ENCODE assay signal across 21 mouse cellular contexts in genomic region chr9:101300441-101300935, GRCm38 (mm10).
"Had no signal": no experiment of that assay in that cellular context is flagged by ENCODE, and none has a peak within 500 bp of the region (broad histone marks: within the 10 kb centered on the region; RNA-seq: fewer than 3 reads in every experiment).

No protein-coding gene starts in this region.

- H3K27ac ChIP-seq: intestine, embryonic 15.5 days; kidney, postnatal 0 days; limb, embryonic 12.5 days; limb, embryonic 15.5 days; liver, embryonic 14.5 days; macrophage; midbrain, embryonic 12.5 days; midbrain, embryonic 15.5 days; neural tube, embryonic 12.5 days; neural tube, embryonic 15.5 days; stomach, postnatal 0 days had no signal

- DNase-seq: left cerebral cortex, postnatal 4 days; liver, postnatal 0 days; lung, embryonic 14.5 days; right cerebral cortex, adult 18-20 months; right cerebral cortex, postnatal 14 days; right cerebral cortex, postnatal 4 days; thymus, adult 2 months; thymus, postnatal 14 days had no signal

- H3K4me1 ChIP-seq: intestine, embryonic 15.5 days; limb, embryonic 12.5 days; limb, embryonic 15.5 days; midbrain, embryonic 12.5 days; midbrain, embryonic 15.5 days; neural tube, embryonic 12.5 days; neural tube, embryonic 15.5 days had no signal

- H3K27me3 ChIP-seq: intestine, embryonic 15.5 days; limb, embryonic 12.5 days; limb, embryonic 15.5 days; midbrain, embryonic 12.5 days; midbrain, embryonic 15.5 days; neural tube, embryonic 12.5 days; neural tube, embryonic 15.5 days had no signal

- H3K4me3 ChIP-seq: intestine, embryonic 15.5 days; limb, embryonic 12.5 days; limb, embryonic 15.5 days; midbrain, embryonic 12.5 days; midbrain, embryonic 15.5 days; neural tube, embryonic 12.5 days; neural tube, embryonic 15.5 days had no signal

- H3K4me2 ChIP-seq: intestine, embryonic 15.5 days; limb, embryonic 12.5 days; limb, embryonic 15.5 days; liver, embryonic 11.5 days; lung, embryonic 14.5 days; midbrain, embryonic 12.5 days; midbrain, embryonic 15.5 days; neural tube, embryonic 12.5 days; neural tube, embryonic 15.5 days had no signal

- H3K9ac ChIP-seq: intestine, embryonic 15.5 days; limb, embryonic 12.5 days; limb, embryonic 15.5 days; liver, embryonic 14.5 days; liver, postnatal 0 days; lung, embryonic 14.5 days; midbrain, embryonic 12.5 days; midbrain, embryonic 15.5 days; neural tube, embryonic 12.5 days; neural tube, embryonic 15.5 days had no signal

- ATAC-seq: intestine, embryonic 15.5 days; liver, postnatal 0 days; lung, postnatal 0 days; midbrain, embryonic 15.5 days had no signal

- H3K36me3 ChIP-seq: intestine, embryonic 15.5 days; limb, embryonic 12.5 days; limb, embryonic 15.5 days; midbrain, embryonic 12.5 days; midbrain, embryonic 15.5 days; neural tube, embryonic 12.5 days; neural tube, embryonic 15.5 days had no signal

- H3K9me3 ChIP-seq: intestine, embryonic 15.5 days; limb, embryonic 12.5 days; limb, embryonic 15.5 days; midbrain, embryonic 12.5 days; midbrain, embryonic 15.5 days; neural tube, embryonic 12.5 days; neural tube, embryonic 15.5 days had no signal
